In genomic region chr17:88766857-88767256, GRCm38 (mm10) we compare ENCODE assay signal across 25 mouse cellular contexts. TPM values are rescaled to one million over a fixed set of nuclear protein-coding genes. Genes with fewer than 3 reads are reported as not detected.
DNase-seq lines count a peak whose midpoint lies in the region; ATAC-seq and TF ChIP-seq lines count a peak whose summit lies in the region.
"Had no signal": no experiment of that assay in that cellular context is flagged by ENCODE, and none has a peak within 500 bp of the region (broad histone marks: within the 10 kb centered on the region; RNA-seq: fewer than 3 reads in every experiment).

No protein-coding gene starts in this region.

- H3K4me1 ChIP-seq in intestine, postnatal 0 days (replicated peaks; ENCODE audit: control insufficient read depth, insufficient read depth, low read length), result no peaks in the 10 kb centered on the region
- H3K4me1 ChIP-seq in intestine, embryonic 15.5 days (replicated peaks), result no peaks in the 10 kb centered on the region
- H3K4me1 ChIP-seq in midbrain, postnatal 0 days (ENCODE audit: insufficient read depth, low read length), result 0 out of 2 replicates have a peak, but pooled peaks cover 4% of the 10 kb centered on the region
- peaks cover 39% of the 10 kb centered on the region for H3K4me1 ChIP-seq in midbrain, embryonic 10.5 days
- H3K4me1 ChIP-seq: heart, embryonic 10.5 days; megakaryocyte, embryonic 14.5 days had no signal

- no peaks in the 10 kb centered on the region for H3K9me3 ChIP-seq in intestine, postnatal 0 days (ENCODE audit: control insufficient read depth)
- H3K9me3 ChIP-seq in intestine, embryonic 15.5 days, result no peaks in the 10 kb centered on the region
- no peaks in the 10 kb centered on the region for H3K9me3 ChIP-seq in midbrain, postnatal 0 days (ENCODE audit: low read length)
- 0 out of 2 replicates have a peak, but pooled peaks cover 3% of the 10 kb centered on the region for H3K9me3 ChIP-seq in midbrain, embryonic 10.5 days (replicated peaks)
- H3K9me3 ChIP-seq: heart, embryonic 10.5 days; neural tube, embryonic 13.5 days had no signal

- no peaks in the 10 kb centered on the region for H3K36me3 ChIP-seq in intestine, postnatal 0 days (ENCODE audit: control insufficient read depth, insufficient read depth)
- H3K36me3 ChIP-seq in intestine, embryonic 15.5 days, result no peaks in the 10 kb centered on the region
- H3K36me3 ChIP-seq in midbrain, postnatal 0 days (ENCODE audit: insufficient read depth, low read length), result no peaks in the 10 kb centered on the region
- no peaks in the 10 kb centered on the region for H3K36me3 ChIP-seq in midbrain, embryonic 10.5 days
- H3K36me3 ChIP-seq: G1E; heart, embryonic 10.5 days; neural tube, embryonic 13.5 days had no signal

- 88% methylated on average over 6 of the region's 6 CpGs for WGBS in intestine, postnatal 0 days
- WGBS in intestine, embryonic 15.5 days, result 85% methylated on average over 6 of the region's 6 CpGs
- WGBS in midbrain, postnatal 0 days, result 90% methylated on average over 6 of the region's 6 CpGs
- 82% methylated on average over 6 of the region's 6 CpGs for WGBS in midbrain, embryonic 10.5 days

- DNase-seq in CD4-positive, CD25-positive, alpha-beta regulatory T cell, adult 2 months (ENCODE audit: low read depth, low spot score), result peak; percentile 13
- DNase-seq in midbrain, postnatal 0 days (ENCODE audit: low spot score), result no peak
- no peak for DNase-seq in midbrain, embryonic 10.5 days (ENCODE audit: low spot score)
- DNase-seq in thymus, postnatal 10 days (ENCODE audit: low spot score in 2 of 2), result no peak
- DNase-seq in kidney, adult 18-20 months, result no peak
- DNase-seq: adrenal gland, adult 2 months; cerebellum, adult 18-20 months; cerebellum, postnatal 14 days; kidney, postnatal 36 days; lung, postnatal 14 days; midbrain, embryonic 14.5 days; thymus, adult 18-20 months; thymus, postnatal 4 days had no signal

- H3K4me2 ChIP-seq in intestine, postnatal 0 days (replicated peaks; ENCODE audit: low read depth), result no peak overlapping the region
- H3K4me2 ChIP-seq in intestine, embryonic 15.5 days (replicated peaks), result no peak overlapping the region
- H3K4me2 ChIP-seq in midbrain, postnatal 0 days (ENCODE audit: low read depth, low read length, poor library complexity, severe bottlenecking), result no peak overlapping the region
- H3K4me2 ChIP-seq: neural tube, embryonic 13.5 days had no signal

- no peak for ATAC-seq in CD4-positive, CD25-positive, alpha-beta regulatory T cell, adult 4 months
- ATAC-seq in intestine, postnatal 0 days, result no peak
- ATAC-seq in intestine, embryonic 15.5 days, result no peak
- ATAC-seq in midbrain, postnatal 0 days (ENCODE audit: low FRiP score), result no peak
- ATAC-seq: forebrain, embryonic 14.5 days; hindbrain, embryonic 16.5 days had no signal

- H3K27ac ChIP-seq in intestine, postnatal 0 days (ENCODE audit: low read depth, low read length), result no peak overlapping the region
- H3K27ac ChIP-seq in intestine, embryonic 15.5 days, result no peak overlapping the region
- H3K27ac ChIP-seq in midbrain, postnatal 0 days (ENCODE audit: low read depth, low read length), result no peak overlapping the region
- H3K27ac ChIP-seq in midbrain, embryonic 10.5 days (replicated peaks), result no peak overlapping the region
- H3K27ac ChIP-seq: heart, embryonic 10.5 days; neural tube, embryonic 13.5 days had no signal

- TF ChIP-seq CTCF in intestine, postnatal 0 days (IDR thresholded peaks at IDR 0.05; ENCODE audit: low read depth), result peak; percentile 11; the same call in 1 of the 2 replicates
- peak; percentile 20; the same call in 1 of the 2 replicates for TF ChIP-seq CTCF in midbrain, postnatal 0 days (IDR thresholded peaks at IDR 0.05)

- H3K4me3 ChIP-seq in intestine, postnatal 0 days (ENCODE audit: low read depth, low read length), result no peak overlapping the region
- no peak overlapping the region for H3K4me3 ChIP-seq in intestine, embryonic 15.5 days (replicated peaks)
- H3K4me3 ChIP-seq in midbrain, postnatal 0 days (ENCODE audit: low read depth, low read length), result no peak overlapping the region
- no peak overlapping the region for H3K4me3 ChIP-seq in midbrain, embryonic 10.5 days
- H3K4me3 ChIP-seq: heart, embryonic 10.5 days; megakaryocyte, embryonic 14.5 days; neural tube, embryonic 13.5 days had no signal

- no peaks in the 10 kb centered on the region for H3K27me3 ChIP-seq in intestine, postnatal 0 days (replicated peaks; ENCODE audit: control insufficient read depth, insufficient read depth, low read length)
- H3K27me3 ChIP-seq in intestine, embryonic 15.5 days (replicated peaks), result no peaks in the 10 kb centered on the region
- H3K27me3 ChIP-seq in midbrain, postnatal 0 days (ENCODE audit: insufficient read depth, low read length), result no peaks in the 10 kb centered on the region
- peaks cover 42% of the 10 kb centered on the region for H3K27me3 ChIP-seq in midbrain, embryonic 10.5 days (ENCODE audit: low read depth, poor library complexity, severe bottlenecking)
- H3K27me3 ChIP-seq: megakaryocyte, embryonic 14.5 days; neural tube, embryonic 13.5 days had no signal

- H3K9ac ChIP-seq in intestine, postnatal 0 days (ENCODE audit: low read depth, low read length), result no peak overlapping the region
- H3K9ac ChIP-seq in intestine, embryonic 15.5 days, result no peak overlapping the region
- no peak overlapping the region for H3K9ac ChIP-seq in midbrain, postnatal 0 days (replicated peaks; ENCODE audit: low read length, poor library complexity, severe bottlenecking)
- H3K9ac ChIP-seq: neural tube, embryonic 13.5 days had no signal

RNA-seq across cellular contexts. Expression of gene Lhcgr, which starts 24.9 kb away (rescaled TPM):
- polyA plus RNA-seq in CD4-positive, CD25-positive, alpha-beta regulatory T cell, adult 4 months (2017; shearing (Covaris generic)), result not detected
- not detected in 2 replicates for polyA plus RNA-seq in intestine, postnatal 0 days (2015; fragmentation: Nextera tagmentation; extraction: Ambion mirVana)
- 0.09 TPM in 1 of 2 replicates, not detected in the other for polyA plus RNA-seq in intestine, embryonic 15.5 days (2015; fragmentation: Nextera tagmentation; extraction: Ambion mirVana)
- total RNA-seq in midbrain, postnatal 0 days (2014; rRNA removed), result 0.88 and 1.1 TPM in 2 replicates
- 0.54 and 0.74 TPM in 2 replicates for polyA plus RNA-seq in midbrain, postnatal 0 days (2015; fragmentation: Nextera tagmentation; extraction: Ambion mirVana)
- 0.24 and 0.25 TPM in 2 replicates for polyA plus RNA-seq in midbrain, embryonic 10.5 days (2016; fragmentation: Nextera tagmentation; extraction: Ambion mirVana)
- total RNA-seq: gastrocnemius, adult 8-10 months had no signal
- polyA plus RNA-seq: G1E; heart, embryonic 16.5 days; liver, embryonic 16.5 days had no signal
